Mouse (Mus musculus): Measurements from ENCODE around the gene Stxbp1.

Stxbp1 gene

GRCm38 (mm10) chr2:32752181-32752580 is 94.9 kb downstream of the Stxbp1 start:
- no peak for DNase-seq (ENCODE audit: low read depth, low spot score)

- DNase-seq (ENCODE audit: low read depth, low spot score), result no peak
These were observed 95.4 kb downstream of the Stxbp1 start for GRCm38 (mm10) chr2:32751665-32752033.

- no peak for DNase-seq (ENCODE audit: low read depth, low spot score)
These were observed 96.0 kb downstream of the Stxbp1 start for GRCm38 (mm10) chr2:32750887-32751664.

GRCm38 (mm10) chr2:32750199-32750598 is 96.8 kb downstream of the Stxbp1 start:
- no peak for DNase-seq (ENCODE audit: low read depth, low spot score)

- no peak for DNase-seq (ENCODE audit: low read depth, low spot score)
These were observed 98.0 kb downstream of the Stxbp1 start for GRCm38 (mm10) chr2:32749082-32749481.

GRCm38 (mm10) chr2:32744272-32744982 is 102.6 kb downstream of the Stxbp1 start:
- no peak for DNase-seq (ENCODE audit: low read depth, low spot score)

- no peak for DNase-seq (ENCODE audit: low read depth, low spot score)
These were observed 104.9 kb downstream of the Stxbp1 start for GRCm38 (mm10) chr2:32742173-32742531.

GRCm38 (mm10) chr2:32741273-32742172 is 105.5 kb downstream of the Stxbp1 start:
- DNase-seq (ENCODE audit: low read depth, low spot score), result no peak

- no peak for DNase-seq (ENCODE audit: low read depth, low spot score)
These were observed 106.2 kb downstream of the Stxbp1 start, which contains the start of gene 6330409D20Rik for GRCm38 (mm10) chr2:32740916-32741272. Gene 6330409D20Rik, minus strand, starts transcription at chr2:32741016.

- DNase-seq (ENCODE audit: low read depth, low spot score), result no peak
These were observed 107.7 kb downstream of the Stxbp1 start for GRCm38 (mm10) chr2:32739311-32739710.

Data from CD4-positive helper T cell, adult 2 months (primary cell).